Mouse (Mus musculus) MEL (cell line): ENCODE measurements around the gene Edn2. TPM values are rescaled to one million over a fixed set of nuclear protein-coding genes. Genes with fewer than 3 reads are reported as not detected.

Experiments used
- DNase-seq: peaks from one replicate; pipeline ENCODE4 v3.0.0; 2011; ENCODE audit warnings: low read depth, low spot score
- H3K27ac ChIP-seq: 2 replicates; pipeline ENCODE4 v1.5.1; 2012; ENCODE audit warnings: low read depth, mild to moderate bottlenecking, control low read depth, low read length, moderate library complexity; ENCODE audit not compliant: control insufficient read depth
- H3K27me3 ChIP-seq, 2 experiments: fragments of 150-350 bp in 1 of 2; sonication (generic) in 1 of 2; 2 replicates each; pipeline ENCODE4 v1.6.1; 2012; ENCODE audit warnings: low read length in 2 of 2, mild to moderate bottlenecking in 2 of 2, improper control_type of control experiment in 1 of 2, moderate library complexity in 1 of 2; ENCODE audit not compliant: insufficient read depth in 2 of 2, control insufficient read depth in 1 of 2
- H3K36me3 ChIP-seq, 2 experiments: 2 replicates each; pipeline ENCODE4 v1.6.1; 2012 to 2014; ENCODE audit warnings: low read length in 2 of 2, improper control_type of control experiment in 1 of 2, inconsistent platforms in 1 of 2, mild to moderate bottlenecking in 1 of 2; ENCODE audit not compliant: insufficient read depth in 2 of 2, control insufficient read depth in 1 of 2
- H3K4me1 ChIP-seq, 2 experiments: fragments of 150-350 bp in 1 of 2; sonication (generic) in 1 of 2; 2 replicates each; pipeline ENCODE4 v1.6.1; 2012; ENCODE audit warnings: low read length in 2 of 2, improper control_type of control experiment in 1 of 2, mild to moderate bottlenecking in 1 of 2; ENCODE audit not compliant: insufficient read depth in 2 of 2, control insufficient read depth in 1 of 2
- H3K4me3 ChIP-seq, 2 experiments: fragments of 150-350 bp in 1 of 2; sonication (generic) in 1 of 2; 2 replicates each; pipeline ENCODE4 v1.5.1; 2012; ENCODE audit warnings: low read depth in 2 of 2, low read length in 2 of 2, mild to moderate bottlenecking in 2 of 2, moderate library complexity in 2 of 2, control low read depth in 1 of 2, improper control_type of control experiment in 1 of 2; ENCODE audit not compliant: control insufficient read depth in 1 of 2, insufficient read depth in 1 of 2
- H3K79me2 ChIP-seq: 2 replicates; pipeline ENCODE4 v1.6.1; 2012; ENCODE audit warnings: mild to moderate bottlenecking, low read length, moderate library complexity; ENCODE audit not compliant: control insufficient read depth, poor library complexity, insufficient read depth
- H3K9ac ChIP-seq: 2 replicates; pipeline ENCODE4 v1.6.1; 2012; ENCODE audit warnings: low read depth, mild to moderate bottlenecking, control low read depth, low read length, moderate library complexity; ENCODE audit not compliant: control insufficient read depth, poor library complexity, severe bottlenecking
- H3K9me3 ChIP-seq: fragments of 150-350 bp; sonication (generic); replicated peaks from 2 replicates; pipeline ENCODE4 v1.6.1; 2012; ENCODE audit warnings: mild to moderate bottlenecking, low read length, improper control_type of control experiment, moderate library complexity; ENCODE audit not compliant: insufficient read depth
- BHLHE40 ChIP-seq: IDR thresholded peaks from 2 replicates; pipeline ENCODE4 v1.6.1; 2012; ENCODE audit warnings: low read depth, mild to moderate bottlenecking, inconsistent platforms, low read length, improper control_type of control experiment, borderline replicate concordance
- CHD1 ChIP-seq: IDR thresholded peaks from 2 replicates; pipeline ENCODE4 v1.6.1; 2012; ENCODE audit warnings: low read depth, mild to moderate bottlenecking, inconsistent platforms, low read length, improper control_type of control experiment
- CHD2 ChIP-seq: IDR thresholded peaks from 2 replicates; pipeline ENCODE4 v1.6.1; 2011; ENCODE audit warnings: low read length, improper control_type of control experiment
- E2F4 ChIP-seq: IDR thresholded peaks from 2 replicates; pipeline ENCODE4 v1.6.1; 2011; ENCODE audit warnings: low read depth, low read length, improper control_type of control experiment, borderline replicate concordance
- ELF1 ChIP-seq: IDR thresholded peaks from 2 replicates; pipeline ENCODE4 v1.6.1; 2014; ENCODE audit warnings: low read depth, mild to moderate bottlenecking, inconsistent platforms, low read length, improper control_type of control experiment, moderate library complexity
- ETS1 ChIP-seq: IDR thresholded peaks from 2 replicates; pipeline ENCODE4 v1.6.1; 2012; ENCODE audit warnings: low read depth, mild to moderate bottlenecking, inconsistent platforms, low read length, improper control_type of control experiment, moderate library complexity
- HCFC1 ChIP-seq: IDR thresholded peaks from 2 replicates; pipeline ENCODE4 v1.6.1; 2012; ENCODE audit warnings: low read depth, mild to moderate bottlenecking, inconsistent platforms, low read length, improper control_type of control experiment, moderate library complexity
- KAT2A ChIP-seq: conservative IDR thresholded peaks from 2 replicates; pipeline ENCODE4 v1.6.1; 2012; ENCODE audit warnings: low read depth, low read length, improper control_type of control experiment, inconsistent platforms
- MAX ChIP-seq: IDR thresholded peaks from 2 replicates; pipeline ENCODE4 v1.6.1; 2011; ENCODE audit warnings: low read length, improper control_type of control experiment
- NELFE ChIP-seq: IDR thresholded peaks from 2 replicates; pipeline ENCODE4 v1.6.1; 2011; ENCODE audit warnings: low read depth, low read length, improper control_type of control experiment
- NRF1 ChIP-seq: IDR thresholded peaks from 2 replicates; pipeline ENCODE4 v1.6.1; 2014; ENCODE audit warnings: low read depth, mild to moderate bottlenecking, inconsistent platforms, low read length, improper control_type of control experiment, moderate library complexity; ENCODE audit not compliant: poor library complexity, insufficient read depth, severe bottlenecking
- POLR2AphosphoS2 ChIP-seq: IDR thresholded peaks from 2 replicates; pipeline ENCODE4 v1.6.1; 2011; ENCODE audit warnings: low read length, improper control_type of control experiment
- SMC3 ChIP-seq: IDR thresholded peaks from 2 replicates; pipeline ENCODE4 v1.6.1; 2011; ENCODE audit warnings: low read depth, low read length, improper control_type of control experiment
- TAL1 ChIP-seq: IDR thresholded peaks from 2 replicates; pipeline ENCODE4 v1.6.1; 2012; ENCODE audit warnings: mild to moderate bottlenecking, inconsistent platforms, low read length, moderate library complexity, mixed read lengths
- ZC3H11A ChIP-seq: IDR thresholded peaks from 2 replicates; pipeline ENCODE4 v1.6.1; 2012; ENCODE audit warnings: low read depth, mild to moderate bottlenecking, inconsistent platforms, low read length, improper control_type of control experiment
- ZNF384 ChIP-seq: IDR thresholded peaks from 2 replicates; pipeline ENCODE4 v1.6.1; 2012; ENCODE audit warnings: low read depth, mild to moderate bottlenecking, inconsistent platforms, low read length, improper control_type of control experiment
- polyA plus RNA-seq, 2 experiments: library from polyadenylated mRNA; stranded (reverse) in 1 of 2; unstranded in 1 of 2; fragments of >175 nt in 1 of 2; fragments of >200 nt in 1 of 2; gene quantifications; 2 replicates each; pipeline versions ENCODE4 v1.2.1 to v1.2.4; 2012; ENCODE audit warnings: low replicate concordance in 2 of 2, low read depth in 1 of 2; ENCODE audit not compliant: insufficient read length in 2 of 2, insufficient read depth in 1 of 2, missing spikeins in 1 of 2
- total RNA-seq: library from RNA; depleted of rRNA; stranded (reverse); fragments of 300-350 nt; gene quantifications from 2 replicates; pipeline ENCODE4 v1.2.3, GENCODE M21; 2012

Edn2 gene
- total and polyA plus RNA-seq, 3 experiments, result not detected

GRCm38 (mm10) chr4:120167778-120168177 is 6.8 kb downstream of the Edn2 start:
- no peaks in the 10 kb centered on the region for H3K27me3 ChIP-seq
- no peak for DNase-seq
- H3K4me3 ChIP-seq, result no peak overlapping the region
- TF ChIP-seq E2F4 (no peak), HCFC1 (no peak), MAX (no peak), ETS1 (no peak), ZC3H11A (no peak), NELFE (no peak), ZNF384 (no peak), CHD2 (no peak), CHD1 (no peak), POLR2AphosphoS2 (no peak), ELF1 (no peak), TAL1 (no peak), BHLHE40 (no peak)
- no peaks in the 10 kb centered on the region for H3K9me3 ChIP-seq
- no peaks in the 10 kb centered on the region for H3K4me1 ChIP-seq
- no peak overlapping the region for H3K27ac ChIP-seq
- no peak overlapping the region for H3K9ac ChIP-seq
- H3K36me3 ChIP-seq, result no peaks in the 10 kb centered on the region
- H3K79me2 ChIP-seq, result no peaks in the 10 kb centered on the region

- Histone ChIP-seq H3K9ac (no peak overlapping the region), H3K27me3 (no peaks in the 10 kb centered on the region), H3K9me3 (no peaks in the 10 kb centered on the region), H3K4me3 (no peak overlapping the region), H3K4me1 (no peaks in the 10 kb centered on the region), H3K36me3 (no peaks in the 10 kb centered on the region), H3K27ac (no peak overlapping the region), H3K79me2 (no peaks in the 10 kb centered on the region)
- no peak for TF ChIP-seq POLR2AphosphoS2
- DNase-seq, result no peak
Observed at GRCm38 (mm10) chr4:120168346-120168745, 7.3 kb downstream of the Edn2 start.

DNA sequence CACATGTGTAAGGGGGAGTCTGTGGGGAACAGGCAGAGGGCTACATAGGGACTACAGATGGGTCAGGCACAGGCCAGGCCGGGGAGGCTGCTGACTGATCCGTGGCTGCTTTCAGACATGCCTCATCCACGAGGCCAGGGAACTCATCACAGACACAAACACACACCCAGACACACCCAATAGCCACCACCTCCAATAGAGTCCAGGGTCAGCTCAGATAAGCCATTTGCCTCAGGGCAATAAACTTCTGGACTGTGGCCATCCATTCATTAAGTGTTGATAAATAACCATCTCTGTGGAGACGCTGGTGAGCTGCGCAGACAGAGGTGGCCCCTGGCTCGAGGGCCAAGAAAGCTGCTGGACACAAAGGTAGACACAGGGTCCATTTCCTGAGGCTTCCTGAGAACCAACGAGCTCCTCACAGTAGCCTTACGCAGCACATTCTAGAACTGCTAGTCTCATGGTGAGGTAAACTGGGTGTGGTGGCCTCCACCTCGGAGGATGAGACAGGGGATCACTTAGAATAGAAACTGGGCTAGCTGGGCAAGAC is 9.5 kb downstream of the Edn2 start:
- Histone ChIP-seq H3K9me3 (no peaks in the 10 kb centered on the region), H3K4me1 (no peaks in the 10 kb centered on the region), H3K4me3 (no peak overlapping the region), H3K36me3 (no peaks in the 10 kb centered on the region), H3K9ac (no peak overlapping the region), H3K27ac (no peak overlapping the region), H3K79me2 (no peaks in the 10 kb centered on the region), H3K27me3 (no peaks in the 10 kb centered on the region)
- TF ChIP-seq ZNF384 (no peak), CHD2 (no peak), NRF1 (no peak), HCFC1 (no peak), TAL1 (no peak), KAT2A (no peak), SMC3 (no peak)
- DNase-seq, result no peak
